Mouse (Mus musculus): Measurements from ENCODE around the gene Ash1l.

GRCm38 (mm10) chr3:88904803-88905202 lies 45.6 kb upstream of the Ash1l start:
- TF ChIP-seq CTCF (IDR thresholded peaks at IDR 0.05; ENCODE audit: control insufficient read depth, insufficient read depth, insufficient replicate concordance, low read depth, low read length) (no peak), POLR2A (IDR thresholded peaks at IDR 0.05; ENCODE audit: control insufficient read depth, low read depth, low read length) (no peak)
